Mouse (Mus musculus): ENCODE results near the gene Ccdc74a. TPM values are rescaled to one million over a fixed set of nuclear protein-coding genes. Genes with fewer than 3 reads are reported as not detected.

The Ccdc74a gene
- polyA plus RNA-seq, 1 experiment from 2014 or later, result 6.5 TPM

DNA sequence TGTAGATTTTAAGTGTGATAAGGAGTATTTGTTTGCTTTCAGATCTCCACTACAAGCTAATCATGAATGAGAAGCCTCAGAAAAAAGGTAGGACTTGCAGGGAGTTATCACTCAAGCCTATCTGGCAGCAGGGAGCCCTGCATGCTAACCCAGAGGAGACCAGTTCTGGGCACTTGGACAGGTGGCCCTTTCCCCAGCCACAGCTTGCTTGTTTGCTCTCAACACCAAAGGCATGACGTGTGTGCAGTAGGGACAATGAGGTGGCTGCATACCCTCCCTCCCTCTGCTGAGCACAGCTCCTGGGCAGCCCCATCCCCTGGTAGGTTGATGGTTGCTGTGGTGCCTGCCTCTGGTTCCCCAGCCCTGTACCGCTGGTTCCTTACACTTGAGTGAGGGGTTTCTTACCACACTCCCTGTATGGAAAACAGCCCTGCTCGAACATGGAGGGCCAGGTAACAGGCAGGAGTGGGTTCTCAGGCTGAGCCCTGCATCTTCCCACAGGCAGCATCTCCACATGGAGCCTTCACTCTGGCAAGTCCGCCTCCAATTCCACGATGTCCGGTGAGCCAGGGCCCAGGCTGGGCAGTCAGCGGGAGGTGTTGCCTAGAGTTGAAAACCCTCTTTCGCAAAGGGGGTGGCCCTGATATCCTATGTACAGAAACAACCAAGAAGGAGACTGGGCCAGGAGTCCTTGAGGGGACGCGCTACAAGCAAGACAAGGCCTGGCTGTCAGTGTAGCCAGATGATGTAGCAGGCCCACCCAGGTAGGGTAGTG, 1.5 kb downstream of the Ccdc74a start:
- H3K9me3 ChIP-seq, result no peaks in the 10 kb centered on the region
- H3K27me3 ChIP-seq (replicated peaks), result no peaks in the 10 kb centered on the region
- ATAC-seq (ENCODE audit: low FRiP score, low read depth), result no peak
- H3K4me3 ChIP-seq, result no peak overlapping the region
- no peak overlapping the region for H3K27ac ChIP-seq
- peaks cover 11% of the 10 kb centered on the region for H3K4me1 ChIP-seq
- no peak overlapping the region for H3K4me2 ChIP-seq (replicated peaks)
- H3K9ac ChIP-seq, result no peak overlapping the region
- 86% methylated on average over 10 of the region's 10 CpGs for WGBS
- H3K36me3 ChIP-seq, result peaks cover 51% of the 10 kb centered on the region

GRCm38 (mm10) chr16:17649925-17650605, 3.8 kb downstream of the Ccdc74a start:
- H3K27me3 ChIP-seq (replicated peaks), result no peaks in the 10 kb centered on the region
- H3K9ac ChIP-seq, result no peak overlapping the region
- no peak overlapping the region for H3K4me2 ChIP-seq (replicated peaks)
- WGBS, result 87% methylated on average over 16 of the region's 16 CpGs
- H3K4me3 ChIP-seq, result no peak overlapping the region
- peaks cover 11% of the 10 kb centered on the region for H3K4me1 ChIP-seq
- H3K36me3 ChIP-seq, result peaks cover 65% of the 10 kb centered on the region
- H3K27ac ChIP-seq, result no peak overlapping the region
- H3K9me3 ChIP-seq, result no peaks in the 10 kb centered on the region
- no peak for ATAC-seq (ENCODE audit: low FRiP score, low read depth)

GRCm38 (mm10) chr16:17650711-17651110, 4.4 kb downstream of the Ccdc74a start:
- Histone ChIP-seq H3K36me3 (peaks cover 70% of the 10 kb centered on the region), H3K9ac (no peak overlapping the region), H3K9me3 (no peaks in the 10 kb centered on the region), H3K4me1 (peaks cover 11% of the 10 kb centered on the region), H3K27me3 (replicated peaks) (no peaks in the 10 kb centered on the region), H3K27ac (no peak overlapping the region), H3K4me3 (no peak overlapping the region), H3K4me2 (replicated peaks) (no peak overlapping the region)
- ATAC-seq (ENCODE audit: low FRiP score, low read depth), result no peak
- WGBS, result 100% methylated on average over 1 of the region's 1 CpGs

- Histone ChIP-seq H3K9ac (no peak overlapping the region), H3K9me3 (no peaks in the 10 kb centered on the region), H3K4me2 (replicated peaks) (no peak overlapping the region), H3K4me3 (no peak overlapping the region), H3K36me3 (peaks cover 70% of the 10 kb centered on the region), H3K27ac (no peak overlapping the region), H3K27me3 (replicated peaks) (no peaks in the 10 kb centered on the region), H3K4me1 (no peaks in the 10 kb centered on the region)
- ATAC-seq (ENCODE audit: low FRiP score, low read depth), result no peak
- WGBS, result 90% methylated on average over 4 of the region's 4 CpGs
These were observed 6.3 kb downstream of the Ccdc74a start for GRCm38 (mm10) chr16:17652607-17653006.

DNA sequence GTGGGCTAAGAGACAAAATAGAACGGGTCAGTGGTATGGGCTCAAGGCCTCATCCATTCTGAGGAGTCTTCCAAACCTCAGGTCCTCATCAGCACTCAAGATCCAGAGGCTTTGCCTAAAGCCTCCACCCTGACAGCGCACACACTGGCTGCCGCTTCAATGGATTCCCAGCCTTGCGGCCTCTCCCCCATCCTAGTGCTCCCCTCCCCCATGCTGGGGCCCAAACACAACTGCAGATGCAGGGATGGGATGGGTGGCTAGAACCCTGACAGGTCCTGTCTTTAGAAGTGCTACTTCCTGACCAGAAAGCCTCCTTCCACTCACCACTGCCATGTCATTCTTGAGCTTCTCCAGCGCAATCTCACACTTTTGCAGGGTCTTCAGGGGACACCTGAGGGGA, 7.3 kb downstream of the Ccdc74a start:
- Histone ChIP-seq H3K4me3 (no peak overlapping the region), H3K4me1 (no peaks in the 10 kb centered on the region), H3K9me3 (no peaks in the 10 kb centered on the region), H3K4me2 (replicated peaks) (no peak overlapping the region), H3K36me3 (peaks cover 71% of the 10 kb centered on the region), H3K27ac (no peak overlapping the region), H3K27me3 (replicated peaks) (no peaks in the 10 kb centered on the region), H3K9ac (no peak overlapping the region)
- 91% methylated on average over 5 of the region's 5 CpGs for WGBS
- no peak for ATAC-seq (ENCODE audit: low FRiP score, low read depth)

GRCm38 (mm10) chr16:17654188-17654795, 8.0 kb downstream of the Ccdc74a start:
- ATAC-seq (ENCODE audit: low FRiP score, low read depth), result no peak
- WGBS, result 93% methylated on average over 4 of the region's 4 CpGs

DNA sequence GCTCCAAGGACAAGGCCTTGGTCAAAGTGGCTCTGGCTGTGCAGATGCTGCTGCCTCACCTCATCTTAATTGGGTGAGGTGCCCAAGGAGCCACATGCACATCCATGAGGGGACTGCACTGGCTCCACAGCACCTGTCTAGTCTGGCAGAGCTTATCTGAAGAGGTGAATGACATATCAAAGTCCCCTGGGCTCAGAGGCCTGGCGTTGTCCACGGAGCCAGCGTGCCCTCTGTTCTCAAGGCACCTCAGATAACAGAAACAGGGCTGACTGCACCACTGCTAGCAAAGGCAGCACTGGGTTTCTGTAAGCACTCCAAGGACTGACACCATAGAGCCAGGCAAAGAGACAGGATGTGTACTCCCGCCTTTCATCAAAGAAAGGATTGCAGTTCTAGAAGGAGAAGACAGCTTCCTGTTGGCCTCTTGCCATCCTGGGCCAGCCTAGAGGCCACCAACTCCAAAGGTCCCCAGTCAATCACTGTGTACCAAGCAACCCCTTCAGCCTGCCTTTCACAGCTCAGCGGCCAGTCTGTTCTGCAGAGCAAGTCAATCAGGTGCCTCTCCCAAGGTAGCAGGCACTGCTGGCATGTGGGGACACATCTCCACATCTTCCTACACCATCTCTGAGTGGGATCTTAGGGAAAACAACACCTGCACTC, 10.1 kb downstream of the Ccdc74a start:
- Histone ChIP-seq H3K36me3 (peaks cover 65% of the 10 kb centered on the region), H3K27ac (no peak overlapping the region), H3K4me2 (replicated peaks) (no peak overlapping the region), H3K9me3 (no peaks in the 10 kb centered on the region), H3K4me3 (no peak overlapping the region), H3K4me1 (no peaks in the 10 kb centered on the region), H3K9ac (no peak overlapping the region), H3K27me3 (replicated peaks) (no peaks in the 10 kb centered on the region)
- WGBS, result 92% methylated on average over 5 of the region's 5 CpGs
- no peak for ATAC-seq (ENCODE audit: low FRiP score, low read depth)

More at GRCm38 (mm10) chr16:17654188-17654795, 8.0 kb downstream of the Ccdc74a start:
- Histone ChIP-seq H3K36me3 (peaks cover 68% of the 10 kb centered on the region), H3K4me1 (no peaks in the 10 kb centered on the region), H3K9ac (no peak overlapping the region), H3K9me3 (no peaks in the 10 kb centered on the region), H3K4me2 (replicated peaks) (no peak overlapping the region), H3K27ac (no peak overlapping the region), H3K27me3 (replicated peaks) (no peaks in the 10 kb centered on the region), H3K4me3 (no peak overlapping the region)

GRCm38 (mm10) chr16:17665568-17665967, 19.3 kb downstream of the Ccdc74a start:
- Histone ChIP-seq H3K27ac (no peak overlapping the region), H3K9ac (no peak overlapping the region), H3K36me3 (peaks cover 63% of the 10 kb centered on the region), H3K27me3 (replicated peaks) (no peaks in the 10 kb centered on the region), H3K9me3 (no peaks in the 10 kb centered on the region), H3K4me3 (no peak overlapping the region), H3K4me1 (no peaks in the 10 kb centered on the region), H3K4me2 (replicated peaks) (no peak overlapping the region)
- no peak for ATAC-seq (ENCODE audit: low FRiP score, low read depth)

- no peak overlapping the region for H3K4me3 ChIP-seq
- no peaks in the 10 kb centered on the region for H3K9me3 ChIP-seq
- H3K36me3 ChIP-seq, result peaks cover 72% of the 10 kb centered on the region
- ATAC-seq (ENCODE audit: low FRiP score, low read depth), result no peak
- H3K4me2 ChIP-seq (replicated peaks), result no peak overlapping the region
- no peak overlapping the region for H3K9ac ChIP-seq
- no peak overlapping the region for H3K27ac ChIP-seq
- no peaks in the 10 kb centered on the region for H3K27me3 ChIP-seq (replicated peaks)
- H3K4me1 ChIP-seq, result no peaks in the 10 kb centered on the region
These were observed 23.6 kb downstream of the Ccdc74a start for GRCm38 (mm10) chr16:17669886-17670285.

GRCm38 (mm10) chr16:17694860-17695259, 48.6 kb downstream of the Ccdc74a start:
- H3K36me3 ChIP-seq, result peaks cover 33% of the 10 kb centered on the region

More at GRCm38 (mm10) chr16:17694860-17695259, 48.6 kb downstream of the Ccdc74a start:
- Histone ChIP-seq H3K4me3 (no peak overlapping the region), H3K4me1 (no peaks in the 10 kb centered on the region), H3K9ac (no peak overlapping the region), H3K27me3 (replicated peaks) (no peaks in the 10 kb centered on the region), H3K27ac (no peak overlapping the region), H3K9me3 (no peaks in the 10 kb centered on the region), H3K4me2 (replicated peaks) (no peak overlapping the region)
- WGBS, result 89% methylated on average over 3 of the region's 3 CpGs
- ATAC-seq (ENCODE audit: low FRiP score, low read depth), result no peak
